Mouse (Mus musculus): Measurements from ENCODE around the gene Ubap1l. TPM values are rescaled to one million over a fixed set of nuclear protein-coding genes. Genes with fewer than 3 reads are reported as not detected.

Ubap1l gene
- total and polyA plus RNA-seq, 3 experiments: 0.10 to 0.55 TPM; not detected in 1

DNA sequence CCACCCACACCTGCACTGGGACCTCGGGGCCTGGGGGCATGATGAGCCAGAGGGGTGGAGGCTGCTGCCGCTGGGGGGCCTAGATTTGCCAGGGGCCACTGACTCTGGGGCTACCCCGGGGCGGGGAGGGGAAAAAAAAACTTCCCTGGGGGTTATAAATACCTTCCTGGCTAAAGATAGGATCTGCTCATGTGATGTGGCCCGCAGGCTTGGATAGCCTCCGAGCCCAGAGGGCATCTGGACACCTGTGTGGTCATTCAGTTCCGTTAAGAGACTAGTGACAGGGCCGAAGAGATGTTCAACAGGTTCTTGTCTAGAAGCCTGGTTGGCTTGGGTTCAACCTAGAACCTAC lies 30.7 kb downstream of the Ubap1l start, which contains the start of gene Kbtbd13:
Gene Kbtbd13 (minus strand): TSS at position 40 of the 352 bp plus-strand sequence.
- Histone ChIP-seq H3K36me3 (replicated peaks) (no peaks in the 10 kb centered on the region), H3K4me3 (ENCODE audit: low read depth, low read length) (no peak within 1 kb of the TSS), H3K9me3 (replicated peaks) (peaks cover 5% of the 10 kb centered on the region), H3K27me3 (ENCODE audit: insufficient read depth, low read length) (peaks cover 37% of the 10 kb centered on the region), H3K4me1 (ENCODE audit: insufficient read depth, low read depth, low read length) (no peaks in the 10 kb centered on the region)
- TF ChIP-seq POLR2AphosphoS5 (IDR thresholded peaks at IDR 0.05; ENCODE audit: insufficient replicate concordance, low read depth, low read length) (no peak), GATA2 (IDR thresholded peaks at IDR 0.05; ENCODE audit: borderline replicate concordance, low read depth, low read length) (no peak), TAL1 (conservative IDR thresholded peaks at IDR 0.05; ENCODE audit: low read depth, low read length) (no peak), GATA1 (IDR thresholded peaks at IDR 0.05; ENCODE audit: borderline replicate concordance, low read length) (no peak), CTCF (IDR thresholded peaks at IDR 0.05; ENCODE audit: low read depth, low read length) (no peak)
- ATAC-seq (ENCODE audit: extremely low read depth, insufficient number of reproducible peaks, low FRiP score, poor library complexity, severe bottlenecking) (no peak), DNase-seq (ENCODE audit: low spot score) (no peak)

DNA sequence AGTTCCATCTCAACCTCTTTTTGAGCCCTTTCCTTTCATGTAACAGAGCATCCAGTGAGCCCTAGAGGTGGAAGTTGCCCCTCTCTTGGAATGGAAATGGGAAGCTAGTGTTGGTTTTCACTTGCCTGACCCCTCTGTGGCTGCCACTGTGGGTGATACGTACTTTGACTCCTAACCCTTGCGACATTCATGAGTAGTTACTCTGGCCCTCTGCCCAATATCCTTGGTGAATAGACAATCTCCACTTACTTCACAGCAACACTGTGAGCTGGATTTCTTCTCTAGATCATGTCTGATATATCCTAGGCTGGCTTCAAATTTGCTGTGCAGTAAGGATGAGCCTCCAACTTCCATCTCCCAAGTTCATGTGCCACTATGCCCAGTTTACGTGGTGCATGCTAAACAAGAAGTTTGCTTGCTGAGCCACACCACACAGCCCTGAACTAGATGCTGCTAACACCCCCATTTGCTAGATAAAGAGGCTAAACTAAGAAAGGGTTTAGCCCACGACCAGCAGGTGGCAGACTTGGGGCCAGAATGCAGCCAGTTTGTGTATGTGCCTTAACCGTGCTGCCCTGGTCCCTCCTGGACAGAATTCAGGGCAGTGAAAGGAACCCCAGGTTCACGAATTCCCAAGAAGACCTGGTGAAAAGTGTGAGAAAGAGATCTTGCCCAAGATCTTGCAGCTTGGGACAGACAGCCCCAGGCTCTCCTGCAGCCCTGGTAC lies 32.0 kb downstream of the Ubap1l start:
- H3K9me3 ChIP-seq (replicated peaks): peaks cover 5% of the 10 kb centered on the region
- H3K4me3 ChIP-seq (ENCODE audit: low read depth, low read length): no peak overlapping the region
- H3K36me3 ChIP-seq (replicated peaks): no peaks in the 10 kb centered on the region
- ATAC-seq (ENCODE audit: extremely low read depth, insufficient number of reproducible peaks, low FRiP score, poor library complexity, severe bottlenecking): no peak
- H3K4me1 ChIP-seq (ENCODE audit: insufficient read depth, low read depth, low read length): no peaks in the 10 kb centered on the region
- DNase-seq (ENCODE audit: low spot score): peak; percentile 55
- peaks cover 41% of the 10 kb centered on the region for H3K27me3 ChIP-seq (ENCODE audit: insufficient read depth, low read length)
- TF ChIP-seq GATA1 (IDR thresholded peaks at IDR 0.05; ENCODE audit: borderline replicate concordance, low read length) (no peak), CTCF (IDR thresholded peaks at IDR 0.05; ENCODE audit: low read depth, low read length) (peak; percentile 68), POLR2AphosphoS5 (IDR thresholded peaks at IDR 0.05; ENCODE audit: insufficient replicate concordance, low read depth, low read length) (no peak)

DNA sequence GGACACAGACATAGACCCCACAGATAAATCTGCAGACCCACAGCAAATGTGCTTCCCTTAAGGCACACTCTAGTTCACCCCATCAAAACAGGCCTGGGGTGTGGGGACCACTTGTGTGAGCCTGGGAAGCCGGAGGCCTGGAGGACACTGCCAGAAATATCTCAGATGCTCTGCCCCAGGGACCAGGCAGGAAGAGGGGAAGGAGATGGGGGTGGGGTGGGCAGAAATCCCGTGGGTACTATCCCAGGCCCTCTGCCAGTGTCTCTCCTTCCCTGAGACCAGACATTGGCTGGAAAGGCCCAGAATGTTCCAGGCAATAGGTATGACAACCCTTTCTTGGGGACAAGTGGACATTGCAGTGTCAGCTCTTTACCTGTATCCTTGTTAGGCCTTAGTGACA lies 32.8 kb downstream of the Ubap1l start:
- Histone ChIP-seq H3K36me3 (replicated peaks) (no peaks in the 10 kb centered on the region), H3K4me3 (ENCODE audit: low read depth, low read length) (no peak overlapping the region), H3K4me1 (ENCODE audit: insufficient read depth, low read depth, low read length) (peaks cover 6% of the 10 kb centered on the region), H3K27me3 (ENCODE audit: insufficient read depth, low read length) (peaks cover 49% of the 10 kb centered on the region), H3K9me3 (replicated peaks) (peaks cover 5% of the 10 kb centered on the region)
- ATAC-seq (ENCODE audit: extremely low read depth, insufficient number of reproducible peaks, low FRiP score, poor library complexity, severe bottlenecking) (no peak), DNase-seq (ENCODE audit: low spot score) (no peak)
- no peak for TF ChIP-seq POLR2AphosphoS5 (IDR thresholded peaks at IDR 0.05; ENCODE audit: insufficient replicate concordance, low read depth, low read length)
- TF ChIP-seq CTCF (IDR thresholded peaks at IDR 0.05; ENCODE audit: low read depth, low read length): no peak
- no peak for TF ChIP-seq GATA2 (IDR thresholded peaks at IDR 0.05; ENCODE audit: borderline replicate concordance, low read depth, low read length)
- TF ChIP-seq GATA1 (IDR thresholded peaks at IDR 0.05; ENCODE audit: borderline replicate concordance, low read length): no peak
- TF ChIP-seq TAL1 (conservative IDR thresholded peaks at IDR 0.05; ENCODE audit: low read depth, low read length): no peak

DNA sequence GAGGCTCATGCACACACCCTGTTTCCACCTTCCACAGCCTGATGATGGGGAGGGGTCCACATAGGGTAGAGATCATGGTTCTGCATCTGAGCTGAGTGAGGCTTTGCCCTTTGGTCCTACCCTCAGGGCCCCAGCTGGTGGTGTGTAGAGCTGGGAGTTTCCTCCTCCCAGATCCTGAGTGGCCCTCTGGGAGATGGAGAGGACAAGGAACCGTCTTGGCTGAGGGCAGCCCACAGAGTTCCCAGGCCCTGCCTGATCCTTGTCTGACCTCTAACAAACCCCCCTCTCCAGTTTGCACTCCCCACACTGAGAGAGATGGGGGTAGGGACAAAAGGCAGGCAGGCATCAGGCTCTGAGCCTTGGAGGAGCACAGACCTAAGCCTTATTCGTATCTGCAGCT lies 33.5 kb downstream of the Ubap1l start:
- no peaks in the 10 kb centered on the region for H3K36me3 ChIP-seq (replicated peaks)
- no peak for TF ChIP-seq TAL1 (conservative IDR thresholded peaks at IDR 0.05; ENCODE audit: low read depth, low read length)
- no peak for TF ChIP-seq POLR2AphosphoS5 (IDR thresholded peaks at IDR 0.05; ENCODE audit: insufficient replicate concordance, low read depth, low read length)
- TF ChIP-seq GATA2 (IDR thresholded peaks at IDR 0.05; ENCODE audit: borderline replicate concordance, low read depth, low read length): no peak
- TF ChIP-seq GATA1 (IDR thresholded peaks at IDR 0.05; ENCODE audit: borderline replicate concordance, low read length): no peak
- no peak for TF ChIP-seq CTCF (IDR thresholded peaks at IDR 0.05; ENCODE audit: low read depth, low read length)
- peaks cover 7% of the 10 kb centered on the region for H3K4me1 ChIP-seq (ENCODE audit: insufficient read depth, low read depth, low read length)
- H3K4me3 ChIP-seq (ENCODE audit: low read depth, low read length): no peak overlapping the region
- ATAC-seq (ENCODE audit: extremely low read depth, insufficient number of reproducible peaks, low FRiP score, poor library complexity, severe bottlenecking) (no peak), DNase-seq (ENCODE audit: low spot score) (no peak)
- peaks cover 5% of the 10 kb centered on the region for H3K9me3 ChIP-seq (replicated peaks)
- peaks cover 50% of the 10 kb centered on the region for H3K27me3 ChIP-seq (ENCODE audit: insufficient read depth, low read length)

DNA sequence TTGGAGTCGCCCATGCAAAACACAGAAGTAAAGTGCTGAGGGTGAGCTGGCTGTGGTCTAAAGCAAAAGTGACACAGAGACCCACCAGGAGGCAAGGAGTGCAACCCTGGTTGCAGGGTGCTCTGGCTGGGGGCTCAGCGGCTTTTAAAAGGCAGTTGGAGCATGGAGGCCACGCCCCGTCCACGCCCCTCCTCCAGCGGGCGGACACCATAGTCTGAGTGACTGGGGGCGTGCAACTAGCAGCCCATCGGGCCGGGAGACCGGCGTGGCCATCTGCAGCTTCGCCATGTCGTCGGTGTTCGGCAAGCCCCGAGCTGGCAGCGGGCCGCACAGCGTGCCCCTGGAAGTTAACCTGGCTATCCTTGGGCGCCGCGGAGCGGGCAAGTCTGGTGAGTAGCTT lies 37.4 kb downstream of the Ubap1l start, which contains the start of gene Rasl12:
Gene Rasl12 (plus strand): TSS at position 228 of the 400 bp plus-strand sequence.
- ATAC-seq (ENCODE audit: extremely low read depth, insufficient number of reproducible peaks, low FRiP score, poor library complexity, severe bottlenecking) (no peak), DNase-seq (ENCODE audit: low spot score) (no peak)
- H3K4me3 ChIP-seq (ENCODE audit: low read depth, low read length): no peak within 1 kb of the TSS; the same call in 1 of the 2 replicates
- TF ChIP-seq GATA2 (IDR thresholded peaks at IDR 0.05; ENCODE audit: borderline replicate concordance, low read depth, low read length) (no peak), CTCF (IDR thresholded peaks at IDR 0.05; ENCODE audit: low read depth, low read length) (no peak), TAL1 (conservative IDR thresholded peaks at IDR 0.05; ENCODE audit: low read depth, low read length) (no peak), GATA1 (IDR thresholded peaks at IDR 0.05; ENCODE audit: borderline replicate concordance, low read length) (no peak), POLR2AphosphoS5 (IDR thresholded peaks at IDR 0.05; ENCODE audit: insufficient replicate concordance, low read depth, low read length) (no peak)
- H3K27me3 ChIP-seq (ENCODE audit: insufficient read depth, low read length): peaks cover 44% of the 10 kb centered on the region
- H3K9me3 ChIP-seq (replicated peaks): no peaks in the 10 kb centered on the region
- H3K36me3 ChIP-seq (replicated peaks): no peaks in the 10 kb centered on the region
- peaks cover 7% of the 10 kb centered on the region for H3K4me1 ChIP-seq (ENCODE audit: insufficient read depth, low read depth, low read length)

DNA sequence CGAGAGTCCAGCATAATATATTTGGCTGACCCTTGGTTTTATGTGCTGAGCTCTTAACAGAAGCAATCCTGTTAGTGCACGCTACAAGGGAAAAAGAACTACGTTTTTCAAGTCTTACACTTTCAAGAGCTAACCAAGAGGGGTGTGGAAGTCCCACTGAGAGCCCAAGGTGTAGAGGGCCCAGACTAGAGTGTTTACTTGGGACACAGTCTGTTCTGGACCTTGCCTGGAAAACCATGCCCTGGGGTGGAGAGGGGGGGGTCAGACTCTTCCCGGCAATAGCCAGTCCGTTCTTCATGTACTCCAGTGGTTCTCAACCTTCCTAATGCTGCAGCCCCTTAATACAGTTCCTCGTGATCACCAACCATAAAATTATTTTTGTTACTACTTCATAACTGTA lies 39.1 kb downstream of the Ubap1l start:
- Histone ChIP-seq H3K4me1 (ENCODE audit: insufficient read depth, low read depth, low read length) (peaks cover 7% of the 10 kb centered on the region), H3K4me3 (ENCODE audit: low read depth, low read length) (no peak overlapping the region), H3K9me3 (replicated peaks) (no peaks in the 10 kb centered on the region), H3K27me3 (ENCODE audit: insufficient read depth, low read length) (peaks cover 39% of the 10 kb centered on the region), H3K36me3 (replicated peaks) (no peaks in the 10 kb centered on the region)
- ATAC-seq (ENCODE audit: extremely low read depth, insufficient number of reproducible peaks, low FRiP score, poor library complexity, severe bottlenecking) (no peak), DNase-seq (ENCODE audit: low spot score) (no peak)
- TF ChIP-seq CTCF (IDR thresholded peaks at IDR 0.05; ENCODE audit: low read depth, low read length) (no peak), GATA1 (IDR thresholded peaks at IDR 0.05; ENCODE audit: borderline replicate concordance, low read length) (no peak), GATA2 (IDR thresholded peaks at IDR 0.05; ENCODE audit: borderline replicate concordance, low read depth, low read length) (no peak), TAL1 (conservative IDR thresholded peaks at IDR 0.05; ENCODE audit: low read depth, low read length) (no peak), POLR2AphosphoS5 (IDR thresholded peaks at IDR 0.05; ENCODE audit: insufficient replicate concordance, low read depth, low read length) (no peak)
